Mouse (Mus musculus) CH12.LX (cell line): Measurements from ENCODE around the gene Icam5.
A peak's percentile ranks its signal among the peaks of the same experiment; 100 is the strongest.

Experiments used
- CTCF ChIP-seq, 2 experiments: IDR thresholded peaks in 1 of 2; conservative IDR thresholded peaks in 1 of 2; 2 replicates each; pipeline ENCODE4 v1.5.1; 2011 to 2012; ENCODE audit warnings: low read depth in 2 of 2, low read length in 2 of 2, improper control_type of control experiment in 1 of 2, inconsistent platforms in 1 of 2, mild to moderate bottlenecking in 1 of 2, moderate library complexity in 1 of 2
- EP300 ChIP-seq: IDR thresholded peaks from 2 replicates; pipeline ENCODE4 v1.6.1; 2011; ENCODE audit warnings: low read length, improper control_type of control experiment
- MAX ChIP-seq: IDR thresholded peaks from 2 replicates; pipeline ENCODE4 v1.6.1; 2011; ENCODE audit warnings: low read length, improper control_type of control experiment
- MAZ ChIP-seq: IDR thresholded peaks from 2 replicates; pipeline ENCODE4 v1.6.1; 2012; ENCODE audit warnings: low read depth, mild to moderate bottlenecking, inconsistent platforms, low read length, improper control_type of control experiment, moderate library complexity
- NELFE ChIP-seq: IDR thresholded peaks from 2 replicates; pipeline ENCODE4 v1.6.1; 2011; ENCODE audit warnings: low read depth, low read length, improper control_type of control experiment
- NRF1 ChIP-seq: IDR thresholded peaks from 2 replicates; pipeline ENCODE4 v1.6.1; 2014; ENCODE audit warnings: low read depth, mild to moderate bottlenecking, inconsistent platforms, low read length, improper control_type of control experiment, moderate library complexity
- POLR2A ChIP-seq: IDR thresholded peaks from 2 replicates; pipeline ENCODE4 v1.6.1; 2011; ENCODE audit warnings: low read depth, mild to moderate bottlenecking, improper control_type of control experiment, low read length
- RAD21 ChIP-seq: IDR thresholded peaks from 2 replicates; pipeline ENCODE4 v1.6.1; 2011; ENCODE audit warnings: low read depth, mild to moderate bottlenecking, low read length, improper control_type of control experiment, moderate library complexity
- RCOR1 ChIP-seq: conservative IDR thresholded peaks from 2 replicates; pipeline ENCODE4 v1.6.1; 2012; ENCODE audit warnings: low read depth, mild to moderate bottlenecking, inconsistent platforms, low read length, improper control_type of control experiment
- TBP ChIP-seq: conservative IDR thresholded peaks from 2 replicates; pipeline ENCODE4 v1.6.1; 2011; ENCODE audit warnings: low read depth, low read length, improper control_type of control experiment
- UBTF ChIP-seq: IDR thresholded peaks from 2 replicates; pipeline ENCODE4 v1.6.1; 2012; ENCODE audit warnings: low read depth, mild to moderate bottlenecking, inconsistent platforms, low read length, improper control_type of control experiment, moderate library complexity
- USF2 ChIP-seq: conservative IDR thresholded peaks from 2 replicates; pipeline ENCODE4 v1.6.1; 2011; ENCODE audit warnings: low read depth, low read length, improper control_type of control experiment

- TF ChIP-seq MAX (peak; percentile 73; the same call in 1 of the 2 replicates), NRF1 (peak; percentile 70), CTCF (conservative IDR thresholded peaks at IDR 0.05 in 1 of 2, IDR thresholded peaks at IDR 0.05 in 1 of 2; ENCODE audit: low read depth in 2 of 2, low read length in 2 of 2) (no peak), MAZ (no peak), POLR2A (peak; percentile 90), UBTF (no peak), USF2 (no peak), RCOR1 (no peak), TBP (peak; percentile 71), NELFE (peak; percentile 66), EP300 (no peak), RAD21 (no peak)
These were observed 1.3 kb downstream of the Icam5 start for GRCm38 (mm10) chr9:21033136-21033535.
